Mouse (Mus musculus): ENCODE measurements around the gene Gm3776. TPM values are rescaled to one million over a fixed set of nuclear protein-coding genes. Genes with fewer than 3 reads are reported as not detected.
"Not testable (repeated sequence)": the region's sequence is repeated elsewhere in the genome, so short reads cannot be mapped to it uniquely, and the experiment has no call there.

The Gm3776 gene
- not detected in 2 replicates for polyA plus RNA-seq (2015; fragmentation: Nextera tagmentation; extraction: Ambion mirVana)

DNA sequence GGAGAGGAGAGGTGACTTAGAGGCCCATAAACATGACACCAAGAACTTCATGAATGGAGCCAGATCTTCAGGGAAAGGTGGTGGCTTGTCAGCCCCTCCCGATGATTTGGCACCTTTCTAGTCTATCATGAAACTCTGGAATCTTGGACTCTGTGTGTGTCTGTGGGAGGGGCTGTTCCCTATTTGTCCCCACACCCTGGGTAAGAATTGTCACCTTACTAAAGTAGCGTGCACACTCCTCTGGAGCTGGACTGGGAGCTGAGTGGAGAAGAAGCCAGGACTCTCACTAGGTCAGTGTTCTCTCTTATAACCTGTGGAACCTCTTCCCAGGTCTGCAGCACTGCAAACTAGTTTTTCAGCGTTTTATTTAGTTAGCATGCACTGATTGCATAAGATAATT lies at the start of gene Gm3776:
Gm3776 (plus strand) TSS at position 216 of the 400 bp plus-strand sequence.
- 78% methylated on average over 2 of the region's 3 CpGs for WGBS
- not testable (repeated sequence) for H3K4me2 ChIP-seq; ATAC-seq; H3K4me1 ChIP-seq; H3K27me3 ChIP-seq; H3K9ac ChIP-seq; H3K4me3 ChIP-seq; H3K27ac ChIP-seq; H3K9me3 ChIP-seq (replicated peaks); H3K36me3 ChIP-seq (ENCODE audit: poor library complexity, severe bottlenecking)

DNA sequence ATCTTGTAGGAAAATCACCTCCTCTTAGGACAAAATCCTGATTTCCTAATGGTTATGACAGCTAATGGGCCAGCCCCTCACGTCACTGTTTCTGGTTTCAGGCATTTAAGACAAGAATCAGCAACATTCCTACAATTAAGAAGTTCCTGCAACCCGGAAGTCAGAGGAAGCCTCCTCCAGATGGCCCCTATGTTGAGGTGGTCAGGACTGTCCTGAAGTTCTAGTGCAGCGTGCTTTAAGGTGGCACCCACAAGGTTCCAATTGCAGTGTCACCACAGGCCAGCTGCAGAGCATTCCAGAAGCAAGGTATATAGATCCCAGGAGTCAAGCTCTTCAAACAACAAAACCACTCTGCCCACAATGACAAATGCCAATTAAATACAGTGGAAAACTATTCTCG lies 48.0 kb upstream of the Gm3776 start:
- ATAC-seq, result no peak
- no peaks in the 10 kb centered on the region for H3K36me3 ChIP-seq (ENCODE audit: poor library complexity, severe bottlenecking)
- no peak overlapping the region for H3K4me2 ChIP-seq
- no peaks in the 10 kb centered on the region for H3K9me3 ChIP-seq (replicated peaks)
- H3K27ac ChIP-seq, result no peak overlapping the region
- WGBS, result 85% methylated on average over 4 of the region's 4 CpGs
- H3K27me3 ChIP-seq, result no peaks in the 10 kb centered on the region
- no peak overlapping the region for H3K9ac ChIP-seq
- no peak overlapping the region for H3K4me3 ChIP-seq
- no peaks in the 10 kb centered on the region for H3K4me1 ChIP-seq

DNA sequence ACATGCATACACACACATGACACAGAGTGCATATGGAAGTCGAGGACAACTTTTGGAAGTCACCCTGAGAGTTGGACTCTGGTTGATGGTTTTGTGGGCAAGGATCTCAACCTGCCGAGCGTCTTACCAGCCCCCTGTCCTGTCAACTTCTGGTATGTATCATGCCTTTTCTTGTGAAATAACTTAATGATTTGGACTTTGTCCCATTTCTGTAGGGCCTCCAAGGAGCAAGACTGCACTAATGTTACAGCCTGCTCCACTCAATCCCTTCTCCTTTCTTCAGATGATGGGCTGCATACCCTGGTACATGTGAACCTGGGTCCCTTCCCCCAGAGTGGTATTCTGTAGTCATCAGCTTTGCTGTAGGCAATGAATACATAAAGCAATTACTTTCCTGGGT lies 46.9 kb upstream of the Gm3776 start:
- 95% methylated on average over 3 of the region's 3 CpGs for WGBS
- H3K4me3 ChIP-seq, result no peak overlapping the region
- no peak for ATAC-seq

DNA sequence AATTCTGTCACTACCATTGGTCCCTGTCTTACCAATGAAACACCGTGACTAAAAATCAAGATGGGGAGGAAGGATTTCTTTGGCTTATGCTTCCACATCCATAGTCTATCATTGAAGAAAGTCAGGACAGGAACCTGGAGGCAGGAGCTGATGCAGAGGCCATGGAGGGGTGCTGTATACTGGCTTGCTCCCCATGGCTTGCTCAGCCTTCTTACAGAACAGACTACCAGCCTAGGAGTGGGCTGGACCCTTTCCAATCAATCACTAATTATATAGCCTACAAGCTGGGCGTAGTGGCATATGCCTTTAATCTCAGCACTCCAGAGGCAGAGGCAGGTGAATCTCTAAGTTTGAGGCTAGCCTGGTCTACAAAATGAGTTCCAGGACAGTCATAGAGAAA lies 46.1 kb upstream of the Gm3776 start:
- no peak overlapping the region for H3K9ac ChIP-seq
- ATAC-seq, result no peak
- no peak overlapping the region for H3K4me3 ChIP-seq
- H3K27ac ChIP-seq, result no peak overlapping the region
- H3K36me3 ChIP-seq (ENCODE audit: poor library complexity, severe bottlenecking), result no peaks in the 10 kb centered on the region
- no peaks in the 10 kb centered on the region for H3K4me1 ChIP-seq
- no peak overlapping the region for H3K4me2 ChIP-seq
- 100% methylated on average over 2 of the region's 2 CpGs for WGBS
- 0 out of 2 replicates have a peak, but pooled peaks cover 2% of the 10 kb centered on the region for H3K9me3 ChIP-seq (replicated peaks)
- no peaks in the 10 kb centered on the region for H3K27me3 ChIP-seq

More for the DNA sequence above, 46.9 kb upstream of the Gm3776 start:
- no peaks in the 10 kb centered on the region for H3K9me3 ChIP-seq (replicated peaks)
- no peak overlapping the region for H3K27ac ChIP-seq
- H3K4me2 ChIP-seq, result no peak overlapping the region
- no peaks in the 10 kb centered on the region for H3K27me3 ChIP-seq
- H3K4me1 ChIP-seq, result no peaks in the 10 kb centered on the region
- H3K36me3 ChIP-seq (ENCODE audit: poor library complexity, severe bottlenecking), result no peaks in the 10 kb centered on the region
- H3K9ac ChIP-seq, result no peak overlapping the region

DNA sequence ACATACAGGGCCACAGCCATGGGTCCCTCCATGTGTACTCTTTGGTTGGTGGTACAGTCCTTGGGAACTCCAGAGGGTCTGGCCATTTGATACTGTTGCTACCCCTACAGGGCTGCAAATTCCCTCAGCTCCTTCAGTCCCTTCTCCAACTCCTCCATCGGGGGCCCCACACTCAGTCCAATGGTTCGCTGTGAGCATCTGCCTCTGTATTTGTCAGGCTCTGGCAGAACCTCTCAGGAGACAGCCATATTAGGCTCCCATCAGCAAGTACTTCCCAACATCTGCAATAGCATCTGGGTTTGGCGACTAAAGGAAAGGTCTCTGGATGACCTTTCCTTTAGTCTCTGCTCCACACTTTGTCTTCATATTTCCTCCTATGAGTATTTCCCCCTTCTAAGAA lies 45.4 kb upstream of the Gm3776 start:
- Histone ChIP-seq H3K36me3 (ENCODE audit: poor library complexity, severe bottlenecking) (no peaks in the 10 kb centered on the region), H3K9ac (no peak overlapping the region), H3K27ac (no peak overlapping the region), H3K9me3 (replicated peaks) (0 out of 2 replicates have a peak, but pooled peaks cover 2% of the 10 kb centered on the region), H3K4me1 (no peaks in the 10 kb centered on the region), H3K4me2 (no peak overlapping the region), H3K27me3 (no peaks in the 10 kb centered on the region), H3K4me3 (no peak overlapping the region)
- WGBS, result 96% methylated on average over 3 of the region's 3 CpGs
- ATAC-seq, result no peak

DNA sequence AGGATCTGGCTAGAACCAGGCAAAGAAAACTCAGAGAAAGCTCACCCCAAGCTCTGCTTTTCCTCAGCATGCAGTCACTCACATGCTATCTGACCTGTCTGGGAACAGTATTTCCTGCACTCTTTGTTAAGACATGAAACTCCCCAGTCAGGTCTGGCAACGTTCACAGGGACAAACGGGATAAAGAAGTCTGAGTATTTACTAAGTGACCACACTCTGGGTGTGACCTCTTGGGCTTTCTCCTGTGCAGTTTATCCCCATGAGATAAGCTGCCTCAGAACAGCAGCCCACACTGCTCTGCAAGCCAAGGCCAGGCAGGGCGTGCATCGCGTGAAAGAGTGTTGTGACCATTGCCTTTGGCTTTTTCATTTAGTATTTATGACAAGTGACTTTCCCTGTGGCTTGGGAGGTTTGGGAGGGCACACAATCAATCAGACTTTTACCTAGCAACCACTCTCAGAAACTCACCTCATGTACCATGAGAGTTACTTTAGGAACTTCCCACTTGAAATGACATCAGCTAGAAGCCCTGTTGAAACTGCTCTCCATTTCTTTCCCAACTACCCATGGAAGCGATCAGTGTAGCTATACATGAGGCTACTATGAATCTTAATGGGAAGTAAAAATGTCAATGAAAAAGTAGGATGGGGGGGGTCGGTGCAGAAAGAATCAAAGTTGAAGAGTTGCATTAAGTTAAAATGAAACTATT lies 44.4 kb upstream of the Gm3776 start:
- WGBS, result 87% methylated on average over 7 of the region's 7 CpGs

DNA sequence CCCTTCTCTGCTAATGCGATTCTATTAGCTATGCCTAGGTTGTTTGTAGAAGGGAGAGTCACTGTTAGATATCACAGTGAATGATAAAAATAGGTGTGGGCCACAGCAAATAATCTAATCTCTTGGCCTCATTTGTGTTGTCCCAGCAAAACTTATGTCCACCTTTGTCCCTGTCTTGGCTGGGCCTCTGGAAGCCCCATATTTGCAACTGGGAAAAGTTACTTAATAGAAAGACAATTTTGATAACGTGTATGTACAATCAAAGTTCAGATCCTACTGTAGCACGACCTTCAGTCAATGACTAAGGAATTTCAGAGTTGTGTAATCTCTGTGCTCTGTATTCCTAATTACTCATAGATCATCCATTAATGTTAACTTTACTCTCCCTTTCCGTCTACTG lies 39.9 kb upstream of the Gm3776 start:
- no peak for ATAC-seq
- 81% methylated on average over 4 of the region's 4 CpGs for WGBS
- no peaks in the 10 kb centered on the region for H3K36me3 ChIP-seq (ENCODE audit: poor library complexity, severe bottlenecking)

More for the DNA sequence above, 44.4 kb upstream of the Gm3776 start:
- no peak overlapping the region for H3K4me3 ChIP-seq
- no peaks in the 10 kb centered on the region for H3K27me3 ChIP-seq
- no peaks in the 10 kb centered on the region for H3K36me3 ChIP-seq (ENCODE audit: poor library complexity, severe bottlenecking)
- 0 out of 2 replicates have a peak, but pooled peaks cover 2% of the 10 kb centered on the region for H3K9me3 ChIP-seq (replicated peaks)
- no peak overlapping the region for H3K4me2 ChIP-seq
- no peak overlapping the region for H3K9ac ChIP-seq
- no peak overlapping the region for H3K27ac ChIP-seq
- ATAC-seq, result no peak
- no peaks in the 10 kb centered on the region for H3K4me1 ChIP-seq

DNA sequence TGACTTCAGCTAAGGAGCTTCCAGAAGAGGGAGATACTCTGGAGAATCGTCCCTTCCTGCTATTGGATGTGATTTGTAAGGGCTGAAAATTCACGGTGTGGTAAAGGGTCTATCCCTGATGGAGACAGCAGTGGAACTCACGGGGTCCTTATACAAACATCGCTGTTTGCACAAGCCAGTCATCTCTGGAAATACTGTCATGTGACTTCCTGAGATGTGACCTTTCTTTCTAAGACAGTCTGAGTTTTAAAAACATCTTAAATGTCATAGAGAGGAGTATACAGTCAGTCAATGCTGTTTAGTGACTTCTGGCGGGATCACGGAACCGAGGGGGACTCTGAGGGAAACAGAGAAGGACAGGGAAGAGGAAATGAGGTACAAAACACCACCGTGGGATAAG lies 34.3 kb upstream of the Gm3776 start:
- H3K4me3 ChIP-seq, result no peak overlapping the region
- ATAC-seq, result no peak
- H3K9ac ChIP-seq, result no peak overlapping the region
- H3K27ac ChIP-seq, result no peak overlapping the region
- H3K9me3 ChIP-seq (replicated peaks), result no peaks in the 10 kb centered on the region
- no peak overlapping the region for H3K4me2 ChIP-seq
- WGBS, result 89% methylated on average over 8 of the region's 8 CpGs
- H3K36me3 ChIP-seq (ENCODE audit: poor library complexity, severe bottlenecking), result no peaks in the 10 kb centered on the region
- no peaks in the 10 kb centered on the region for H3K27me3 ChIP-seq
- H3K4me1 ChIP-seq, result no peaks in the 10 kb centered on the region

More for the DNA sequence above, 39.9 kb upstream of the Gm3776 start:
- H3K27me3 ChIP-seq, result no peaks in the 10 kb centered on the region
- no peak overlapping the region for H3K4me2 ChIP-seq
- no peak overlapping the region for H3K9ac ChIP-seq
- H3K4me1 ChIP-seq, result no peaks in the 10 kb centered on the region
- H3K4me3 ChIP-seq, result no peak overlapping the region
- 0 out of 2 replicates have a peak, but pooled peaks cover 2% of the 10 kb centered on the region for H3K9me3 ChIP-seq (replicated peaks)
- H3K27ac ChIP-seq, result no peak overlapping the region

DNA sequence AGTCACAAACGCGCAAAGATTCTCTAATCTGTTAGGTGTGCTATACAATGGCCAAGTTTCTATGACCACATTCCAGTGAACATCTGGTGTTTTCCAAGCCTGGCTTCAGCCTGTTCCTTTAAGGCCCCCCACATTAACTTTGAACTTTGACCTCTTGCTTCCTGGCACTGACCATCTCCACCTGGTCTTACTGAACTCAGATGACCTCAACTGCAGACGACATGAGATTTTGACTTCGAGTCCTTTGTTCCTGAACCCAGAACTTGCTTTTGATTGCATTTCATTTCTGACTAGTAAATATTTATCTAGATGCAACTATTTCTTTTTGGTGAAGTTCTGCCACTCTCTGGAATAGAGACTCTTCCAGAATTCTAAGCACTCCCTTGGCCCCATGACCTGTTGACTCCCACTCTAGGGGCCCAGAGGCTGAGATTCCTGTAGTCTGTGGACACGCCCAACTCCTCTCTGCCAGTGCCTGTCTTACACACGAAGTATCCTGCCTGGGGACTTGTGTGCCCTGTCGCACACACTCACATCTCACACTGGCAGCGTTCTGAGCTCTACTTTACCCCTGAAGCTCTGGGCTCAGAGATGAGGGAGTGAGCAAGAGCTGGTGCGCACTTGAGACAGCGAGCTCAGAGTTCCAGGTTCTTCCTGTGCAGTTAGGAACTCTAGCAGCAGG lies 33.6 kb upstream of the Gm3776 start:
- Histone ChIP-seq H3K27me3 (no peaks in the 10 kb centered on the region), H3K4me3 (no peak overlapping the region), H3K4me2 (no peak overlapping the region), H3K27ac (no peak overlapping the region), H3K36me3 (ENCODE audit: poor library complexity, severe bottlenecking) (no peaks in the 10 kb centered on the region), H3K9ac (no peak overlapping the region), H3K9me3 (replicated peaks) (no peaks in the 10 kb centered on the region), H3K4me1 (no peaks in the 10 kb centered on the region)
- 87% methylated on average over 10 of the region's 10 CpGs for WGBS
- ATAC-seq, result no peak

DNA sequence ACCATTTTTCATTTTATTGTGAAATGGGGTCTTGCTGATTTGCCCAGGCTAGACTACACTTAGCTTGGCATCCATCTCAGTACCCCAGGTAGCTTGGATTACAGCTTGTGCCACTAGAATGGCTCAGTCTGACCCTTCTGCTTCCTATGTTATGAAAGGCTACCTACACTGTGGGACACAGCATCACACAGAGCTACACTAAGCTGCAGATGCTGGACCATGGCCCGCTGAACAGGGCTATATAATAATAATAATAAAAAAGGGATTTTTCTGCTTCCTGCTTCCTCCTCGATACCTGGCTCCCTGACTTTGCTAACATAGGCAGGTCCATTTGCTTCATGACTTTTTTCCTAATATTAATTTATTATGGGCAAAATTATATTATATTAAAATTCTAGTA lies 32.5 kb upstream of the Gm3776 start:
- Histone ChIP-seq H3K27ac (no peak overlapping the region), H3K4me3 (no peak overlapping the region), H3K4me1 (no peaks in the 10 kb centered on the region), H3K36me3 (ENCODE audit: poor library complexity, severe bottlenecking) (no peaks in the 10 kb centered on the region), H3K27me3 (no peaks in the 10 kb centered on the region), H3K4me2 (no peak overlapping the region), H3K9me3 (replicated peaks) (no peaks in the 10 kb centered on the region), H3K9ac (no peak overlapping the region)
- ATAC-seq, result no peak
- 92% methylated on average over 2 of the region's 2 CpGs for WGBS

DNA sequence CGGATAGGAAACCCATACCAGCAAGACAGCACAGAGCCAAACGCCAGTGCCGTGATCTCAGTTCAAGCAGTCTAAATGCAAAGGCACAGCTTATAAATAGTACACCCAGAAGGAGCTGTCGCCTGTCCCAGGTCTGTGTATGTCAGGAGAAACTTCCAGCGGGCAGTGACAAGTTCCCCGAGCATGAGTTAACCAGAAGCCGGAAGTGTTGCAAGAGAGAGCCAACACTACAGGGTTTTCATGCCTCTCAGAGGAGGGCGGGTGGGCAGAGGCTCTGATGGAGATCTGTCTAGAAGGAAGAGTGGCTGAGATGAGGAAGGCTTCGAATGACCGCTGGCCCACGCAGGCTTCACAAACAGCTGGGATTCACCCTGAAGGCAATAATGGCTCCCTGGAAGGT lies 31.6 kb upstream of the Gm3776 start:
- no peaks in the 10 kb centered on the region for H3K27me3 ChIP-seq
- no peak overlapping the region for H3K9ac ChIP-seq
- no peak for ATAC-seq
- H3K9me3 ChIP-seq (replicated peaks), result no peaks in the 10 kb centered on the region
- H3K4me2 ChIP-seq, result no peak overlapping the region
- no peak overlapping the region for H3K27ac ChIP-seq
- no peak overlapping the region for H3K4me3 ChIP-seq
- no peaks in the 10 kb centered on the region for H3K36me3 ChIP-seq (ENCODE audit: poor library complexity, severe bottlenecking)
- 89% methylated on average over 11 of the region's 11 CpGs for WGBS
- no peaks in the 10 kb centered on the region for H3K4me1 ChIP-seq

DNA sequence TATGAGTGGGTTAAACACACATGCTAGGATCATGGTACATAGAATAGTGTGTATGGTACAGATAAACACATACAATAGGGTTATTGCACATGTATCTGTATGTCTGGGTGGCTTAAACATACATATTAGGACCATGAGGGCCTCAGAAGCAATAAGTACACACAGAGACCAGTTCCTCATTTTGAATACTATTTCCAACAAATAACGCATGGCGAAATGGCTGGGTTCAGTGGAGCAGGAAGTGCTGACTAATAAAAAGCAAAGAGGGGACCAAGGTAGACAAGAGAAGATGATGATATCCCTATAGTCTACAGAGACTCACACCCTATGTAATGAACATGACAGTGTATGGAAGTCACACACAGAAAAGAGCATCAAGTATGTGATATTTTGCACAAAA lies 28.8 kb upstream of the Gm3776 start:
- no peak for ATAC-seq
- H3K9me3 ChIP-seq (replicated peaks), result no peaks in the 10 kb centered on the region
- H3K27me3 ChIP-seq, result no peaks in the 10 kb centered on the region
- no peak overlapping the region for H3K4me2 ChIP-seq
- no peak overlapping the region for H3K9ac ChIP-seq
- H3K36me3 ChIP-seq (ENCODE audit: poor library complexity, severe bottlenecking), result no peaks in the 10 kb centered on the region
- H3K27ac ChIP-seq, result no peak overlapping the region
- WGBS, result 94% methylated on average over 2 of the region's 2 CpGs
- H3K4me1 ChIP-seq, result no peaks in the 10 kb centered on the region
- H3K4me3 ChIP-seq, result no peak overlapping the region

Measured in forebrain, embryonic 13.5 days (tissue).